Mouse (Mus musculus): Measurements from ENCODE around the gene Pkm.

Pkm gene

DNA sequence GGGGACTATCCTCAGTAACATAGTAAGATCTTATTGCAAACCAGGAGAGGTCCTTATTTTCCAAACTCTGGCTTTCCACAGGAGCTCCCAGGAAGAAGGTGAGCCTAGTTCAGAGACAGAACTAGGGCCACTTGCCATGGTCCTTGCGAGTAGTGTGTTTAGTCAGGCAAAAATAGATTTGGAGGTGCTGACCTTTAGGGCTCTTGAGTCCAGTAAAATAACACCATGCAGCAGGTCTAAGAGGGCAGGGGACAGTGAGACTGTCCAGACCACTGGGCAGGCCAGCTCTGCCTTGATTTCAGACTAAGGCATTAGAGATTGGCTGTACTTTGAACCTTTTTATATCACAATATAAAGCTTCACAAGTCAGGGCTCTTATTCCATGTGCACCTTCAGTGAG lies 10.6 kb downstream of the Pkm start:
- DNase-seq = no peak

- DNase-seq = no peak
These were observed 11.1 kb downstream of the Pkm start for GRCm38 (mm10) chr9:59667250-59667649.

DNA sequence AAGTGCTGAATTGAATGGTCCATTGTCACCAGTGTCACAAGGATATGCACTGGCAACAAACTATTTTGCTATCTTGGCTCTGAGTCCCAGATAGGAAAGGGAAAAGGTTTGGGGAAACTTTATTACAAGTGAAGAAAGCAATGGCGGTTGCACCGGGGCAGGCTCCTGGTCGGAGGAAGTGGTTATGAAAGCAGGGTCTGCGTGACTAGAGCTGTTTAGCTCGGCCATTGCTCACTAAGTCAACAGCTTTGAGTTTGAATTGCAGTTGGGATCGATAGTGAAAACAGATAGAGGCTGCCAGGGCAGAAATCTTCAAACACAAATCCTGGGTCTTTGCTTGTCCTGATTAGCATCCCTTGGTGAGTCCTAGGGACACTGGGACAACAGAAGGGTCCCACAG lies 11.7 kb downstream of the Pkm start:
- DNase-seq = no peak

DNA sequence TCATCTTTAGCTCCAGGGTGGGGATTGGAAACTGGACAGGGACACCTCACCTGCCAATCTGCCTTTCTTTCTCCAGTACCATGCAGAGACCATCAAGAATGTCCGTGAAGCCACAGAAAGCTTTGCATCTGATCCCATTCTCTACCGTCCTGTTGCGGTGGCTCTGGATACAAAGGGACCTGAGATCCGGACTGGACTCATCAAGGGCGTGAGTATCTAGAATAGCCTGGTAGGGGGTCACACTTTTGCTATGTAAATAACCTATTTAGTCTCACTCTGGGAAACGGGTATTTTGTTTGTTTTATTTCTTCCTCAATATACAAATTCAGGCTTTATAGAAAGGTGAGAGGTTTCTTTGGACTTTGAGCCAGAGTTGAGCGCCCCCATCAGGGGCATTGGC lies 12.3 kb downstream of the Pkm start:
- DNase-seq = no peak

GRCm38 (mm10) chr9:59669172-59669571 lies 13.0 kb downstream of the Pkm start:
- no peak for DNase-seq

DNA sequence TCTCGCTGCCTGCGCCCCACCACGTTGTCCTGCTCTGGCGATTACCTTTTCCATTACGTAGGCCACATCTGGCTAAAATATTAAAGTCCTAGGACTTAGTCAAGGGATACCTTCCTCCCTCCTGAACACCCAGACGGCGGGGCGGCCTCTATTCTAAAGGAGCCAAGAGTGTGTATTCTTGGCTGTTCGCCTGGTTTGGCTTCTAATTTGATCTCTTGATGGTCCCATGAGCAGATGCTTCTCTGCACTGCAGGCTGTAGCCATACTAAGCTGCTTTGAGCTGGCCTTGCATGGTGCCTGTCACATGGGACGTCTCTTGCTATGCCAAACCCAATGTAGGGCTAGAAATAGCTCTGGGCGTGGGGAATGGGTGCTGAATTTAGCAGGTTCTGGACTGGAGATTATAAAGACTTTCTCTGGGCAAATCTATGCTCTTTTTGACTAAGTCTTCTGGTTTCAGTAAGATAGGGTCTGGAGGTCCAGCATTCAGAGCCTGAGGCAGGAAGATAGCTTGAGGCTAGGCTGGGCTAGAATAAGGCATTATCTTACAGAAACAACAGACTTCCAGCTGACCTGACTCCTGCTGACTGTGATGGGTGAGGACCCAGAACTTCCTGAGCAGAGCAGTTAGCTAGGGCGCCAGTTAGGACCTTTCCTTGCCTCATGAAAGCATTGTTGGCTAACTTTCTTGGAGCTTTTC lies 16.2 kb downstream of the Pkm start:
- no peak for DNase-seq

DNA sequence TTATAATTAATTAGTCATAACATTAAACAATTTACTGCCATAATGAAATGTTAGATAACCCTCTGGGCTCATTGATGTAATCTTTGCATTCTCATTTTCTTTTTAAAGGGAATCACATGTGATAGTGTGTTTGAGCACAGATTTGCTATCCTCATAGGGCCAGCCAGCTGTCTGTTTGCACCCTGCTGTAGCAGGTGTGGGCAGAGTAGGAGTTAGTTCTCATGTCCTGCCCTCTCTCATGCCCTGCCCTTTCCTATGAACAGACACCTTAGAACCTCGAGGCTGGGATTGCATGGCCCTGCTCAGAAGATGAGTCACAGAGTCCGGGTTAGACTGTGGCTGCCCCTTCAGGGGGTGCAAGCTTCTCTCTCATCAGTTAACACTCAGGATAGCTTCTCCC lies 17.3 kb downstream of the Pkm start:
- DNase-seq = no peak

- DNase-seq = no peak
These were observed 19.4 kb downstream of the Pkm start for GRCm38 (mm10) chr9:59675598-59675997.

DNA sequence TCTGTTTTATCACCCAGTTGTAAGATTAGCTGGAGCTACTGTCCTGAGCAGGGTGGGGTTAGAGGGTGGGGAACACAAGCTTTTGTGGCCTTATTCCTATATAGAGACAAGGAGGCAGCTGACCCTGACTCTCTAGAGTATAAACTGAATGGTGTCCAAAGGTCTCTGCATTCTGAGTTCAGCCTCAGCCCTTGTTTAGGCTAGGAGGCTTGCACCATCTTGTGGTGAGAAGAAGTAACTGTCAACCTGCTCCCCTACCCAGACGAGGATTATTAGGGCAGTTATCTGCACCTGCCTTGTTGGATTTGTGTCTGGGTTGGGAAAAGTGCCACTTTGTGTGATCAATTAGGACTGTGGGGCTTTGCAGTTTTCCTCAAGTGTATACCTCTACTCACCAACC lies 22.1 kb downstream of the Pkm start:
- no peak for DNase-seq

DNA sequence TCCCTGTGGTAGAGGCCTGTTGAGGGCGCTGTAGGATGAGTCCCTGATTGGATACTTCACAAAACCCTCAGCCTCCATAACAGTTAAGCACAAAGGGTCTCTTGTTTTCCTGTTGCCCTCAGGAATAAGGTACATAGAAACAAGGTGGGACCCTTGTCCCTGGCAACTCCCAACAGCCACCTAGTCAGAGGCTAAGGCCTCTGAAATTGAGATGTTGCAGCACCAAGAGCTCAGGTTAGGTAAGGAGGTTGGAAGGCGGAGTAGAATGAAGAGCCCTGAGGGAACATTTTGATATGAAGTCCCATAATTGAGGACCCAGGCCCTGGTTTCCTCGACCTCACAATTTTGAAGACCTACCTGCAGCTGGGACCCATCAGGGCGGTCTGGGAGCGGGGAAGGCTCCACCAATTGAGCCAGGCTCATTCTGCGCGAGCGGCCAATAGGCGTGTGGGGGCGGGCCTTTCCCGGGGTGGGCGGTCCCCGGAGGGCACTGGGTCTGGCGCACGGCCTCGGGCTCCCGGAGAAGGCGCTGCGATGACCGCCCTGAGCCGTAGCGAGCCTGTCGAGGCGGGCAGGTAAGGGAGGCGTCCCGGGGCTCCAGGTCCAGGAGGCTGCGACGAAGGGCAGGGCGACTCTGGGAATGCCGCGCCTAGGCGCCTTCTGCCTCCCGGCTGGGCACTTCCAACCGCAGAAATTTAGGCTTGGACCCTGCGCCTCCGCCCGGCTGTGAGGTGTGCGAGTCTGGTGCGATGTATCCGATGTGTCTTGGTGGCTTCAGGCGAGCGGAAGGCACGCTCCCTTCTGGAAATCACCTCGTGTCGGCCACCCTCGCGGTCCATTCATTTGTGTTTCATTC lies 23.7 kb downstream of the Pkm start, which contains the start of gene Gramd2:
Gramd2 (plus strand) TSS at position 467 of the 856 bp plus-strand sequence.
- DNase-seq = peak; percentile 53

- no peak for DNase-seq
These were observed 24.3 kb downstream of the Pkm start for GRCm38 (mm10) chr9:59680534-59680875.

- no peak for DNase-seq
These were observed 27.9 kb downstream of the Pkm start for GRCm38 (mm10) chr9:59684020-59684419.

DNA sequence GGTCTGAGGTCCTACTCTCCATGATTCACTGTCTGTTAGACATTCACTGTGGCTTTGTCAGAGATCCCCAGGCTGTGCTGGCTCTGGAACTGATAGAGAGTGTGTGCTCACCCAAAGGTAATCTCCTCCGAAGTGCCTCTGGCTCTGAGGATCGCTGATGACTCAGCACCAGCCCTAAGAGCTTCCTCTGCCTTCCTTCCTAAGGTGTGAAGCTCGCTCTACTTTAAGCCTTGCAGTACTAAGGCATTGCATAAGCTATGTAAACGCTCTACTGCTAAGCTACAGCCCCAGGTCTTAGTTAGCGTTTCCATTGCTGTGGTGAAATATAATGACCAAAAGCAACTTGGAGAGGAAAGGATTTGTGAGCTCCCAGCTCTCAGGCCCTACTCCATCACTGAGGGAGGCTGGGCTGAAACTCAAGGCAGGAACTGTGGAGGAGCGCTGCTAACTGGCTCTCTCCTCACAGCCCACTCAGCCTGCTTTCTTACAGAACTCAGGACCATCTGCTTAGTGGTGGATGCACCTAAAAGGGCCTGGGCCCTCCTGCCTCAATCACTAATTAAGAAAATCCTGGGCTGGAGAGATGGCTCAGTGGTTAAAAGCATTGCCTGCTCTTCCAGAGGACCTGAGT lies 31.4 kb downstream of the Pkm start:
- DNase-seq = no peak

DNA sequence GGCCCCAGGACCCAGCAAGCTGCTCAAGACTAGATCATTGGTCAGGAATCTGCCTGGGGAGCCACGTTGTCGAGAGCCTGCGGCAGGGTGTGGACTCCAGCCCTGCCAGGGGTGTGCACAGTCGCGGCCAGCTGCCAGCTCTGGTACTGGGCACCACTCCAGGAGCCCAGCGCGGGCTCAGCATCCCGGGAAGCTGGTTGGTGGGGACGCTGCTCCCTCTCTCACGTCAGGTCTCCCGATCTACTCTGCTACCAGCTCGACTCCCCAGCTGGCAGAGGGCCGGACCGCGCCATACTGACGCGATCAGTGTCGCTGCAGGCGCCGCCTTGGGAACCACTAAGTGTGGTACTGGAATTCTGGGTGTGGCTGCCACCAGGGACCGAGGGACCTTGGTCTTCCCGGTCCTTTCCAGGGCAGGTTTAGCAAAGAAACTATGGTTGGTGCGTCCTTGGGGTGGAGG lies 35.5 kb downstream of the Pkm start:
- DNase-seq = no peak

- no peak for DNase-seq
These were observed 36.0 kb downstream of the Pkm start for GRCm38 (mm10) chr9:59692145-59692544.

DNA sequence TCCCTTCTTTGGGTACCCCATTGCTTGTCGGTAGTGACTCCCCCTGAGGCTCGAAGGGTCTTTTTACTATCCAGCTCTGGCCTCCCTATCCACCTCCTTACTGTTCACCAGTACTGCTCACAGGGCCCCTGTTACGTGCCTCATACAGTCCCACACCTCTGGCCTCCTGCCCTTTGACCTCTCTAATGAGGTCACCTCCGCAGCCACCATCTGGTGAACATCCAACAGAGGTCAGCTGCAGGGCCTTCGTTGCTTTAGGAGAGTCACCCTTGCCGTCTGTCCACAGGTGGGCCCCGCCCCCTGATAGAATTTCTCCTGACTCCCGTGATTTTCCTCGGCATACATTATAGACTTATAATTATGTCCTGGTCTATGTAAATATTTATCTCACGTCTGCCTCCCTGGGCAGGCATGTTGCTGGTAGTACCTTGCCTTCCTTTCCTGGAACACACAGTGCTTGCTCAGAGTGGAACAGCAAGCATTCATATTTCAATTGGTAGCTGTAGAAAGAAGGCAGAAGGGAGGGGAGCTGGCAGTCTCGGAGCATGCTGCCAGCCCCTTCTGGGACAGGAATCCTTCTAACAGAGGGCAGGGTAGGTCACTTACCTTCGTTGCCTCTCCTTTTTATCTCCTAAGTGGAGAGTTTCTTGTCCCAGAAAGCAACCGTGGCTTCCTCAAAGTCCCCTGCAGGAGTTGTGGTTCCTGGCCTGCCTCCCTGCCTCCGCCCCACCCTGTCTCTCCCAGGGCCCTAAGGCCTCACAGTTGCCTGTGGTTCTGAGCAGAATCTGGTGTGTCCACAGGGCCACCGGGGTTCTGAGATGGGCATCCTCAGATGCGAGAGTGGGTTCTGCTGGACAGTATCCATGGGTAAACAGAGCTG lies 38.6 kb downstream of the Pkm start:
- DNase-seq = no peak

DNA sequence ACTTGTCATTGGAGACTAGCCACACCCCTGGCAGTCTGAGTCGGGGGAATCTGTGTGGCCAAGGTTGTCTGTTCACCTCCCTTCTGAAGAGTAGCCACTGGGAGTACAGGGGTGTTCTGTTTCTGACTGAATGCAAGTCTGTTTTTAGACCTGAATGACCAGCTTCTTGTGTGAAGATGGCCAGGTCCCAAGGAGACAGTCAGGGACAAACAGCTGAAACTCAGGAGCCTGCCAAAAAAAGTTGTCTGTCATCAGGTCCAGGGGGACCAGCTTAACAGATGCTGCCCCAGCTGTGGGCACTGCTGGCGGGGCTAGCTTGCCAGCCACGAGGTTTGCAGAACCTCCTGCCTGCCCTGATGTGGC lies 39.3 kb downstream of the Pkm start:
- no peak for DNase-seq

DNA sequence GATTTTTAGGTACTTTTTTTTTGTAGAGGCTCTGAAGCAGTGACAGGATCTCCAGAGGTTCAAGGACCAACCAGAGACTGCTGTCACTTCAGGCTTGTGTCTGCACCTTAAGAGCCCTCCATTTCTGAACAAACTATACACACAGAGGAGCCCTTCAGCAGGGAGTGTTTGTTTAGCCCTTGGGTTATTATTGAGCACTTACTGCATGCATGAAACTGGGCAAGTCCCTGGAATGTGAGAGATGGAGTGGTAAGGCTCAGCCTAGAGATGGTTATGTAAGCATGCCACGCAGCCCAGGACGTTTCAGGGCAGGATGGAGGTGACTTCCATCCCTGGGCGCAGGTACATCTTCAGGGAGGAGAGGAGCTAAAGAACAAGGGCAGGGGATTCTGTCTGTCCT lies 40.2 kb downstream of the Pkm start:
- no peak for DNase-seq

- DNase-seq = no peak
These were observed 44.9 kb downstream of the Pkm start for GRCm38 (mm10) chr9:59701094-59701493.

GRCm38 (mm10) chr9:59703099-59703498 lies 46.9 kb downstream of the Pkm start:
- DNase-seq = no peak

DNA sequence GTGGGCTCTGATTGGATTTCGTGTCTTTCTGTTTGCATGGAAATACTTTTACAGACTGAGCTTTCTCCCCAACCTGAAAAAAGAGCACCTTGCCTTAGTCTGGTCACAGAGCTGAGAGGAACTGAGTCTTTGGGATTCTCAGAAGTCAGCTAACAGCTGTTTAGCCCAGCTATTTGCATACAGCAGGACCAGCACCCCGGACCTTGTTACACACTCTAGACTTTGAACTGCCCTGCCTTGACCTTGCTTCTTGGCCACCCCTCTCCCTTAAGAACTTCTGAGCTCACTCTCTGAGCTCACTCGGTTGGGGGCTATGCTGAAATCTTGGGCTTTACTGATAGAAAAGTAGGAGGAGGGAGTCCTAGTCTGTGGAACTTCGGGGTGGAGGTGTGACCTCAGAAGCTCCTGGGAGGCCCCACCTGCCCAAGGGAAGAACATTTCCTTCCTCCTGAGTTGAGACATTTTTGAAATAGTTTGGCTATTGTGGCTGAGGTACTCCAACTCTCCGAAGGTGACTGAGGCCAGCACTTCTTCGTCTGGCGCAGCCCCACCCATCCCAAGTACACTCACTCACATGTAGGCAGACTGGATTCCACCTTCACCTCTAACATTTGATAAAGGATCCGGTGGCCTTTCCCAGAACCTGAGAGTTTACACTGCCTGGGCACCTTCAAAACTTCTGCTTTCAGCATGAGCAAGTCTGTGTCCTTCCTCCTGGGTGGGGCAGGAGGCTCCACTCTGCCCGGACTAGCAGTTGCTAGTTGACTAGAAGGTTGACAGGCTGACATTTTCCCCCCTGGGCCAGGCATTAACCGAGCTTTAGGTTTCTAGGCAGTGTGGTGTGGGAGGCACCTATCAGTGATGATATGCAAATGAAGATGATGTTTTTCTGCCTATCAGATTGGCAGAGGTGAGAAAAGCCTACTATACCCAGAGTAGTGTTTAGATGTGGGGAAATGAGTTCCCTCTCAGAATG lies 51.0 kb downstream of the Pkm start:
- DNase-seq = peak; percentile 23

- no peak for DNase-seq
These were observed 53.1 kb downstream of the Pkm start for GRCm38 (mm10) chr9:59709225-59709624.

Data from thymus, postnatal 25 days (tissue).